Mouse (Mus musculus) activated CD4-positive, CD25-positive, alpha-beta regulatory T cell, adult 4 months (primary cell): ENCODE measurements around the gene Lrrc41. TPM values are rescaled to one million over a fixed set of nuclear protein-coding genes. Genes with fewer than 3 reads are reported as not detected.
A peak's percentile ranks its signal among the peaks of the same experiment; 100 is the strongest.

Source experiments
- ATAC-seq: one replicate; pipeline ENCODE4 v1.8.0; 2017
- polyA plus RNA-seq, 2 experiments: library from polyadenylated mRNA; unstranded; fragments of 100-300 nt; shearing (Covaris generic); gene quantifications; one replicate each; pipeline ENCODE4 v1.2.1; 2017

Gene Lrrc41
- polyA plus RNA-seq, result 10 to 100 TPM; 17.5 to 17.9 TPM

GRCm38 (mm10) chr4:116074861-116075620, at the start of gene Lrrc41, which contains the start of gene Uqcrh:
Lrrc41 (plus strand) TSS chr4:116075269.
Uqcrh (minus strand) TSS chr4:116075071.
- ATAC-seq, result peak; percentile 92

GRCm38 (mm10) chr4:116032906-116033305, 42.2 kb upstream of the Lrrc41 start:
- ATAC-seq, result no peak

GRCm38 (mm10) chr4:116033374-116033773, 41.7 kb upstream of the Lrrc41 start:
- ATAC-seq, result no peak

GRCm38 (mm10) chr4:116040466-116040865, 34.6 kb upstream of the Lrrc41 start:
- no peak for ATAC-seq

- no peak for ATAC-seq
These were observed 32.9 kb upstream of the Lrrc41 start for GRCm38 (mm10) chr4:116042186-116042585.

GRCm38 (mm10) chr4:116046604-116047003, 28.5 kb upstream of the Lrrc41 start:
- no peak for ATAC-seq

- no peak for ATAC-seq
These were observed 27.4 kb upstream of the Lrrc41 start for GRCm38 (mm10) chr4:116047681-116048080.

- no peak for ATAC-seq
These were observed 26.7 kb upstream of the Lrrc41 start for GRCm38 (mm10) chr4:116048130-116048920.

GRCm38 (mm10) chr4:116049211-116049610, 25.9 kb upstream of the Lrrc41 start:
- no peak for ATAC-seq

GRCm38 (mm10) chr4:116052526-116053293, 22.4 kb upstream of the Lrrc41 start:
- peak; percentile 6 for ATAC-seq

GRCm38 (mm10) chr4:116053399-116053961, 21.6 kb upstream of the Lrrc41 start, which contains the start of gene Nsun4:
Nsun4 (minus strand) TSS chr4:116053876.
- ATAC-seq, result peak; percentile 94

- ATAC-seq, result no peak
These were observed 17.5 kb upstream of the Lrrc41 start for GRCm38 (mm10) chr4:116057559-116057958.

- ATAC-seq, result no peak
These were observed 15.9 kb upstream of the Lrrc41 start for GRCm38 (mm10) chr4:116059012-116059726.

GRCm38 (mm10) chr4:116063855-116064254, 11.2 kb upstream of the Lrrc41 start:
- ATAC-seq, result no peak

- no peak for ATAC-seq
These were observed 5.0 kb upstream of the Lrrc41 start for GRCm38 (mm10) chr4:116070116-116070515.

GRCm38 (mm10) chr4:116073146-116073545, 1.9 kb upstream of the Lrrc41 start:
- ATAC-seq, result no peak

- ATAC-seq, result no peak
These were observed 859 bp upstream of the Lrrc41 start for GRCm38 (mm10) chr4:116074145-116074675.

GRCm38 (mm10) chr4:116075631-116076368, 731 bp downstream of the Lrrc41 start:
- ATAC-seq, result peak; percentile 15

GRCm38 (mm10) chr4:116076369-116077231, 1.5 kb downstream of the Lrrc41 start:
- no peak for ATAC-seq
